ENCODE assay signal across 14 mouse cellular contexts in the genomic region with DNA sequence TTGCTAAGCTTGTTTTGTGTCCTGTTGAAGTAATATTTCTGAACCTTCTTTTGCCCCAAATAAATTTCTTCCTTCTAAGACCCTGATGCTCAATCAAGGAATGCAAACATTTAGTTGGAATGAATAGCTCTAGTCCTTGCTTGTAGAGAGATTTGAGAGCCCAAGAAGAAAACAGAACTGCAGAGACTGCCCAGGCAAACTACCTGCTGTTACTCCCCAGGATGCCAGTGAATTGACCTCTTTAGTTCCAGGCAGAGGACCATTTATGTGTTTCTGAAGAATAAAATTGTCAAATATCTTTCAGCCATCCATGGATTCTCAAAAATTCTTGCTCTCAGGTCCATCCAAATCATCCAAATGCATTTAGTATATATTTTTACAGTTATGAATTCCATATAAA.
"Had no signal": no experiment of that assay in that cellular context is flagged by ENCODE, and none has a peak within 500 bp of the region (broad histone marks: within the 10 kb centered on the region; RNA-seq: fewer than 3 reads in every experiment).

No protein-coding gene starts in this region.

- H3K4me2 ChIP-seq: kidney, embryonic 15.5 days; liver, embryonic 13.5 days; midbrain, embryonic 11.5 days; stomach, embryonic 15.5 days had no signal

- H3K4me3 ChIP-seq: kidney, embryonic 15.5 days; liver, embryonic 13.5 days; stomach, embryonic 15.5 days had no signal

- H3K27ac ChIP-seq: kidney, embryonic 15.5 days; liver, embryonic 13.5 days; stomach, embryonic 15.5 days had no signal

- H3K36me3 ChIP-seq: kidney, embryonic 15.5 days; liver, embryonic 13.5 days; stomach, embryonic 15.5 days had no signal

- H3K9me3 ChIP-seq: kidney, embryonic 15.5 days; liver, embryonic 13.5 days; stomach, embryonic 15.5 days had no signal

- DNase-seq: kidney, postnatal 10 days; kidney, postnatal 4 days; liver, embryonic 13.5 days; lung, adult 2 months; lung, postnatal 14 days; lung, postnatal 4 days; midbrain, embryonic 14.5 days; right cerebral cortex, adult 18-20 months; right cerebral cortex, postnatal 25 days; spleen, adult 18-20 months; thymus, postnatal 25 days had no signal

- H3K27me3 ChIP-seq: kidney, embryonic 15.5 days; liver, embryonic 13.5 days; stomach, embryonic 15.5 days had no signal

- H3K4me1 ChIP-seq: kidney, embryonic 15.5 days; liver, embryonic 13.5 days; stomach, embryonic 15.5 days had no signal

- H3K9ac ChIP-seq: kidney, embryonic 15.5 days; liver, embryonic 13.5 days; stomach, embryonic 15.5 days had no signal
